Mouse (Mus musculus): Measurements from ENCODE around the gene Cd27. TPM values are rescaled to one million over a fixed set of nuclear protein-coding genes. Genes with fewer than 3 reads are reported as not detected.

The Cd27 gene
- total and polyA plus RNA-seq, 3 experiments = 0.46 TPM; not detected in 2

DNA sequence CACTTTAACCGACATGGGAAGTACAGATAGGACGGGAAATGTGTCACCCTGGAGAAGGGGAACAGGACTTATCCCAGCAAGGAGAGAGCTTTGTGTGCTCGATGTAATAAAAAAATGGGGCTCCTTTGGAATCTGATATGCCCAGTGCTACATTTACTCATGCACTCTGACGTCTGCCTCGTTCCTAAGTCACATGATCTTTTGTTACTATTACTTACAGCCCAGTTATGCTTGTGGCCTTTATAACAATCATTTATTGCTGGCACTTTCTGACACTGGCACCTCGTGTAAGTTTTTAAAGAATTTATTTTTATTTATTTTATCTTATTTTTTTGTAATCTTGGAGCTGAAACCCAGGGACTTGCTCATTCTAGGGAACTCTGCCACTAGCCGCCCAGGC, 43.4 kb downstream of the Cd27 start (continued):
- TF ChIP-seq POLR2A (IDR thresholded peaks at IDR 0.05; ENCODE audit: control insufficient read depth in 1 of 2, insufficient read depth in 1 of 2, low read depth in 1 of 2, low read length in 2 of 2, poor library complexity in 1 of 2) = no peak; a peak in 1 of 4 replicates
- no peak for TF ChIP-seq ZMIZ1 (IDR thresholded peaks at IDR 0.05; ENCODE audit: low read depth, low read length)
- TF ChIP-seq USF1 (IDR thresholded peaks at IDR 0.05; ENCODE audit: low read depth, low read length) = peak; percentile 85
- TF ChIP-seq ZNF384 (IDR thresholded peaks at IDR 0.05; ENCODE audit: low read depth, low read length) = peak; percentile 67
- no peak for TF ChIP-seq MXI1 (IDR thresholded peaks at IDR 0.05; ENCODE audit: low read depth, low read length)
- no peak for TF ChIP-seq RCOR1 (IDR thresholded peaks at IDR 0.05; ENCODE audit: low read depth, low read length)
- peak; percentile 46; the same call in 1 of the 2 replicates for TF ChIP-seq HCFC1 (IDR thresholded peaks at IDR 0.05; ENCODE audit: low read depth, low read length)
- TF ChIP-seq SMC3 (IDR thresholded peaks at IDR 0.05; ENCODE audit: low read depth, low read length) = no peak
- 0 out of 2 replicates have a peak, but pooled peaks have one; percentile 12 for TF ChIP-seq ETS1 (IDR thresholded peaks at IDR 0.05; ENCODE audit: low read depth, low read length)

- TF ChIP-seq POLR2AphosphoS5 (IDR thresholded peaks at IDR 0.05; ENCODE audit: borderline replicate concordance, low read depth, low read length) = no peak
- no peak for TF ChIP-seq UBTF (IDR thresholded peaks at IDR 0.05; ENCODE audit: borderline replicate concordance, insufficient read depth, low read depth, low read length)
- no peak for TF ChIP-seq POLR2AphosphoS2 (IDR thresholded peaks at IDR 0.05; ENCODE audit: low read length)
- no peak for TF ChIP-seq NRF1 (IDR thresholded peaks at IDR 0.05; ENCODE audit: insufficient read depth, low read depth, low read length, poor library complexity, severe bottlenecking)
- TF ChIP-seq JUND (IDR thresholded peaks at IDR 0.05; ENCODE audit: low read depth, low read length) = no peak
- no peak for TF ChIP-seq CHD1 (IDR thresholded peaks at IDR 0.05; ENCODE audit: low read depth, low read length)
- no peak for TF ChIP-seq TAL1 (IDR thresholded peaks at IDR 0.05; ENCODE audit: low read length)
- no peak for TF ChIP-seq NELFE (IDR thresholded peaks at IDR 0.05; ENCODE audit: low read depth, low read length)
- no peak for TF ChIP-seq GATA1 (IDR thresholded peaks at IDR 0.05; ENCODE audit: low read depth, low read length)
- Histone ChIP-seq H3K27me3 (ENCODE audit: control insufficient read depth in 1 of 2, insufficient read depth in 2 of 2, low read length in 2 of 2) (no peaks in the 10 kb centered on the region), H3K4me3 (ENCODE audit: control insufficient read depth in 1 of 2, insufficient read depth in 1 of 2, low read depth in 2 of 2, low read length in 2 of 2) (peak overlapping the region; percentile 89 to 90), H3K9ac (ENCODE audit: control insufficient read depth, low read depth, low read length, poor library complexity, severe bottlenecking) (peak overlapping the region; percentile 99), H3K79me2 (ENCODE audit: control insufficient read depth, insufficient read depth, low read length, poor library complexity) (peaks cover 36% of the 10 kb centered on the region), H3K27ac (ENCODE audit: control insufficient read depth, low read depth, low read length) (peak overlapping the region; percentile 100), H3K9me3 (replicated peaks; ENCODE audit: insufficient read depth, low read length) (no peaks in the 10 kb centered on the region), H3K36me3 (ENCODE audit: control insufficient read depth in 1 of 2, insufficient read depth in 2 of 2, low read length in 2 of 2) (peaks cover 17 to 19% of the 10 kb centered on the region in 2 experiments), H3K4me1 (ENCODE audit: control insufficient read depth in 1 of 2, insufficient read depth in 2 of 2, low read length in 2 of 2) (peaks cover 3 to 11% of the 10 kb centered on the region in 2 experiments; a peak in 3 of 4 replicates)
- DNase-seq (ENCODE audit: low read depth, low spot score) = peak; percentile 61
Observed at GRCm38 (mm10) chr6:125192841-125193240, 44.0 kb downstream of the Cd27 start.

All from MEL (cell line).